Mouse (Mus musculus) limb, embryonic 11.5 days (tissue): Measurements from ENCODE around the gene Mthfd1l. TPM values are rescaled to one million over a fixed set of nuclear protein-coding genes. Genes with fewer than 3 reads are reported as not detected.

Experiments
- ATAC-seq: fragments of 200-750 bp; cut with Nextera tagmentation; 2 replicates; pipeline ENCODE4 v1.8.0; 2017; ENCODE audit warnings: low read depth; ENCODE audit not compliant: insufficient number of reproducible peaks, low FRiP score, low TSS enrichment
- DNase-seq: peaks from one replicate; pipeline ENCODE4 v3.0.0-alpha.2; 2015; ENCODE audit warnings: low spot score
- H3K27ac ChIP-seq: fragments of 300-500 bp; sonication (generic); replicated peaks from 2 replicates; pipeline ENCODE4 v1.5.1; 2014; ENCODE audit warnings: low read depth, mild to moderate bottlenecking, low read length
- H3K27me3 ChIP-seq: fragments of 300-500 bp; sonication (generic); 2 replicates; pipeline ENCODE4 v1.6.1; 2014; ENCODE audit warnings: mild to moderate bottlenecking, low read length, mixed read lengths; ENCODE audit not compliant: control insufficient read depth, insufficient read depth
- H3K36me3 ChIP-seq: fragments of 300-500 bp; sonication (generic); 2 replicates; pipeline ENCODE4 v1.6.1; 2014; ENCODE audit warnings: mild to moderate bottlenecking, low read length, moderate library complexity, mixed read lengths; ENCODE audit not compliant: control insufficient read depth, insufficient read depth
- H3K4me1 ChIP-seq: fragments of 300-500 bp; sonication (generic); 2 replicates; pipeline ENCODE4 v1.6.1; 2014; ENCODE audit warnings: low read length, mixed read lengths; ENCODE audit not compliant: control insufficient read depth, insufficient read depth
- H3K4me2 ChIP-seq: fragments of 300-500 bp; sonication (generic); 2 replicates; pipeline ENCODE4 v1.6.1; 2014; ENCODE audit warnings: low read depth, mild to moderate bottlenecking, moderate library complexity; ENCODE audit not compliant: severe bottlenecking
- H3K4me3 ChIP-seq: fragments of 300-500 bp; sonication (generic); 2 replicates; pipeline ENCODE4 v1.5.1; 2014; ENCODE audit warnings: low read depth, low read length
- H3K9ac ChIP-seq: fragments of 300-500 bp; sonication (generic); 2 replicates; pipeline ENCODE4 v1.6.1; 2014; ENCODE audit warnings: mild to moderate bottlenecking, low read length
- H3K9me3 ChIP-seq: fragments of 300-500 bp; sonication (generic); 2 replicates; pipeline ENCODE4 v1.6.1; 2016; ENCODE audit warnings: low read length; ENCODE audit not compliant: control insufficient read depth
- WGBS: fragments of 180-500 bp; shearing (Covaris S2); extraction: QIAGEN DNeasy Blood & Tissue Kit; methylation state at CpG from one replicate; pipeline ENCODE4 v1.1.7; 2014; 5-methylcytosine and 5-hydroxymethylcytosine counted together
- polyA plus RNA-seq: library from polyadenylated mRNA; unstranded; fragments of >200 nt; fragmentation: Nextera tagmentation; extraction: Ambion mirVana; gene quantifications from 2 replicates; pipeline ENCODE4 v1.2.1, GENCODE M21; 2014

The Mthfd1l gene
- polyA plus RNA-seq, 1 experiment from 2014 or later = 16.0 TPM

DNA sequence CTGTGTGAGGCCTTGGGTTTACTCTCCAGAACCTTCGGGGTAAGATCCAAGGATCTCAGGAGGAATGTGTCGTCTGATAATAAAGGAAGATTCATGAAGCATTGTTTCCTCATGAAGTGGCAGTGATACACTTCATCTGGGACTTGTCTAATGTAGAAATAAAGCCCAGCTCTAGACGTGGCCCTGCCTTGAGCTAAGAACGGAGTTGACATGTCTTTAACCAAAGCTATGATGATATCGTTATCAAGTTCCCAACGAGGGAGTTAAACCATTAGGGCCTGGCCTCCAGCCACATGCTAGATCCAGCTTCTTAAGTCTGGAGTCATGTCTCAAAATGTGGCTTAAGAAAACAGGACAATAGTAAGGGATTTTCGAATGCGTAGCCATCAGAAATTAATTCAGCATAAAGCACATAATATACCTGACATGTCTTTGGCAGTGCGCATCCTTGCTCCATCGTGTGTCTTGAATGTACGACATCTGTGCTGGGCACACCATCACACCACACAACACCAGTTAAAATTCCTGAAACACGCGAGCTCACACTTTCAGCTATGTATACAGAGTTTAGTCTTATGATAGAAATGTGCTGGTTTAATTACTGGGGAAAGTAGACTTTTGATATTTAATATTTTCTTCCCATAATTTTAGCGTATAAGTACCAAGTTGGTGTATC lies 49.8 kb downstream of the Mthfd1l start:
- WGBS = 90% methylated on average over 14 of the region's 14 CpGs
- H3K4me2 ChIP-seq = no peak overlapping the region
- DNase-seq (no peak), ATAC-seq (no peak)
- no peaks in the 10 kb centered on the region; the same call in 1 of the 2 replicates for H3K36me3 ChIP-seq
- no peak overlapping the region for H3K9ac ChIP-seq
- no peaks in the 10 kb centered on the region for H3K27me3 ChIP-seq
- no peaks in the 10 kb centered on the region for H3K9me3 ChIP-seq
- no peak overlapping the region for H3K27ac ChIP-seq
- H3K4me1 ChIP-seq = no peaks in the 10 kb centered on the region
- H3K4me3 ChIP-seq = no peak overlapping the region

DNA sequence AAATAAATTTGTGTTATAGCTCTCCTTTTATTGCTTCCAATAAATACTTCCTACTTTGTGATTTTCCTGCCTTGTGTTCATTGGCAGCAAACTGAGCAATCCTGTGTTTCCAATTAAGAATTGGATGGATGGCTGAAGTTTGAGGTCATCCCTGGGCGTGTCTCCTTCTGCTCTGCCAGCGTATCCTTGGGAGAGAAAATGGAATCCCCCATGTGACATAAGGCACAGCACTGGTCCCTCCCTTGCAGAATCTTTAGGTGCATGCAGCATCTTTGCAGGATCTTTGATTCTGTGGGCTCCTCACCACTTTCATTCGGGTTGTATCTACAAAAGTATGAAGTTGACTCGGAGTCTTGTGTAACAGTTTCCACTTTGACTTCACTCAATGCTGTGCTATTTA lies 53.7 kb downstream of the Mthfd1l start:
- H3K27me3 ChIP-seq = no peaks in the 10 kb centered on the region
- H3K9ac ChIP-seq = no peak overlapping the region
- no peak overlapping the region for H3K27ac ChIP-seq
- no peak for ATAC-seq
- 92% methylated on average over 4 of the region's 4 CpGs for WGBS
- H3K36me3 ChIP-seq = peaks cover 2% of the 10 kb centered on the region; the same call in 1 of the 2 replicates
- DNase-seq = no peak
- H3K4me3 ChIP-seq = no peak overlapping the region
- H3K4me2 ChIP-seq = no peak overlapping the region
- H3K9me3 ChIP-seq = no peaks in the 10 kb centered on the region
- no peaks in the 10 kb centered on the region for H3K4me1 ChIP-seq

DNA sequence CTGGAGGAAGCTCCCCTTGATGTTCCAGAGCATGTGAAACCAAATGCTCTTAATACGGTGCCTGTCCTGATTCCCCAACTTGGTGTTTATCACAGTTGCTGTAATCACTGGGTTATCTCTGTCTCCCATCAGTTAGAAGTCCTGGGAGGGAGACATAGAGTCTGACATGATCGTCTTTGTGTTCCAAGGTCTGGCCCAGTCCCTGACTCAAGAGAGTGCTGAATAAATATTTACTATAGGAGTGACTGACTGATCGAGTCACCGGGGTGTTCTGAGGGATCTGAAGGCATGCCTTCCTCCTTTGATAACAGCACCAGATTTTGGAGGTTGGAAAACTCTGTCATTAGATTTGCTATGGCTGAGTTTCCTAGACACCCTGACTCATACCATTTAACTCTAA lies 54.5 kb downstream of the Mthfd1l start:
- WGBS = 49% methylated on average over 4 of the region's 4 CpGs
- Histone ChIP-seq H3K36me3 (peaks cover 2% of the 10 kb centered on the region; the same call in 1 of the 2 replicates), H3K9me3 (no peaks in the 10 kb centered on the region), H3K4me2 (no peak overlapping the region), H3K27me3 (no peaks in the 10 kb centered on the region), H3K4me3 (no peak overlapping the region), H3K9ac (no peak overlapping the region), H3K27ac (no peak overlapping the region), H3K4me1 (no peaks in the 10 kb centered on the region)
- DNase-seq = no peak
- no peak for ATAC-seq

DNA sequence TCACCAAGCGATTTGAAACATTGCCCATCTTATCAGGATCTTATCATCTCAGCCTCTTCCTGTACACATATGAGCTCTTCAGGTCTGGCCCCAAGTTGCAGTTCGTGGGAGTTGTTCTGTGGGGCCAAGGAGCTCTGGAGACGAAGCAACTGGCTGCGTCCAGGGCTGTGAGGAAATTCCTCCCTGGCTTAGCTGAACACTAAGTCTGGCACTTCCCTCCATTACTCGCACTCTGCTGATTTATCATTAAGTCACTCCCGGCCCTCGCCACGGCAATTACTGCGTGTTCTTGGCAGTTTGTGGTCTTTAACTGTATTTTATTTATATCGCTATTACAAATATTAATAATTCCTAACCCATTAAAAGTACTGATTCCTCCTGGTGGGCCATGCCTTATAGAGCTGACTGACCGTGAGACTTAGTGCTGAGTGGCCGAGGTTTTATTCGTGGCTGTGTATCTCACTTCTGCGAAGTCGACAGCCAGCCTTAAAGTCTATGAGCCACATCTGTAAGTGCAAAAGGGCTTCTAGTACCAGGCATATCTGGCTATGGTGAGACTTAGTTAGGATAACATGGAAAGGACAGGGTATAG lies 56.0 kb downstream of the Mthfd1l start:
- Histone ChIP-seq H3K27ac (no peak overlapping the region), H3K9me3 (no peaks in the 10 kb centered on the region), H3K4me1 (no peaks in the 10 kb centered on the region), H3K27me3 (no peaks in the 10 kb centered on the region), H3K9ac (no peak overlapping the region), H3K4me3 (no peak overlapping the region), H3K4me2 (no peak overlapping the region), H3K36me3 (peaks cover 2% of the 10 kb centered on the region; the same call in 1 of the 2 replicates)
- ATAC-seq (no peak), DNase-seq (no peak)
- WGBS = 89% methylated on average over 15 of the region's 15 CpGs

DNA sequence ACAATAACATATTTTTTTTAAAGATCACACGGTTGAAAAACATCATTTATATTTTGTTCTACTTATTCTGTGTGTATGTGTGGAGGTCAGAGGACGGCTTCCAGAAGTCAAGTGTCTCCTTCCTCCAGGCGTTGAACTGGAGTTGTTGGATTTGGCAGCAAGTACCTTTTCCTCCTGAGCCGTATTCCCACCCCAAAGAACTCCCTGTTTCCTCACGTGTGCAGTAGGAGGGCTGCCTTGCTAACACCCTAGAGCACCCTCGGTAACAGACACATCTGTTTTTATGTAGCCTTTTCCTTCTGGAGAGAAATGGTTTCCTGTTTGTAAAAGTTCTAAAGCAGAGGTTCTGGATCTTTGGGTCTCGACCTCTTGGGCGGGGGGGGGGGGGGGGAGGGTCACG lies 60.8 kb downstream of the Mthfd1l start:
- no peaks in the 10 kb centered on the region for H3K9me3 ChIP-seq
- 78% methylated on average over 9 of the region's 9 CpGs for WGBS
- H3K4me1 ChIP-seq = no peaks in the 10 kb centered on the region
- peaks cover 4% of the 10 kb centered on the region for H3K36me3 ChIP-seq
- ATAC-seq (no peak), DNase-seq (no peak)
- no peak overlapping the region for H3K4me3 ChIP-seq
- H3K4me2 ChIP-seq = no peak overlapping the region
- H3K27ac ChIP-seq = no peak overlapping the region
- H3K9ac ChIP-seq = no peak overlapping the region
- H3K27me3 ChIP-seq = no peaks in the 10 kb centered on the region

DNA sequence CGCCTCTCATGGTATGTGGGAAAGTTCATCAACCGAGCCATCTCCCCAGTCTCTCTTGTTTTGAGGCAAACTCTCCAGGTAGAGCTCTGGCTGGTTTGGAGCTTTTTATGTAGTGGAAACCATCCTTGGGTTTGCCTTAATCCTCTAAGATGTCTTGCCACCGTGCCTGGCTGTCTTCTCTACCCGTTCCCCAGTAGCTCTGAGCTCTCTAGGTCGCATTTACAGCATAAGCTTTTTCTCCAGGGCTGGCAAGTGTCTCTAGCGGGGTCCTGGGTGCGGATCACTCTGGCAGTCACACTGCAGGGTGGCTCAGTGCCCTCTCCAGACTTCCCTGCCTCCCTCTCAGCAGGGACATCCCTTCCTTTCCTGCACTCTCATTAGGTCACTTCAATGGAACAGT lies 63.6 kb downstream of the Mthfd1l start:
- H3K4me1 ChIP-seq = no peaks in the 10 kb centered on the region
- H3K9me3 ChIP-seq = no peaks in the 10 kb centered on the region
- H3K4me2 ChIP-seq = no peak overlapping the region
- DNase-seq (no peak), ATAC-seq (no peak)
- H3K27ac ChIP-seq = no peak overlapping the region
- H3K4me3 ChIP-seq = no peak overlapping the region
- no peak overlapping the region for H3K9ac ChIP-seq
- no peaks in the 10 kb centered on the region for H3K27me3 ChIP-seq
- H3K36me3 ChIP-seq = peaks cover 3% of the 10 kb centered on the region
- WGBS = 93% methylated on average over 7 of the region's 7 CpGs

DNA sequence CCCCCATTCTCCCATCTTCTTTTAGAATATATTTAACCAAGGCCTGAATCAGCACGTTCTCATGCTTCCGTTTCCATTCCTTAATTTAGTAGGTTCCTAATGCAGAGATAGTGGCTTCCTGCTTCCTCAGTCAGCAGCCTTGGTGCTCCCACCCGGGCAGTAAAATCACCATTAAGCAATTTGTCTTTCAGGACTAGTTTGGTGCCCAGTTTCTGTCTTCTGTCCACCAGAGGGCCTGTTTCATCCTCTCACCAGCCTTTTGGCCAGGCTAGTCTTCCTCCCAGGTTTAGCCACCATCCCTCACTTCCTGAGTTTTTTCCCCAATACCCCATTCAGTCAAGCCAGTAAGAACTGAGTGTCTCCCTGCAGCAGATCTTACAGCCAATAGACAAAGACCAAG lies 64.1 kb downstream of the Mthfd1l start:
- Histone ChIP-seq H3K27ac (no peak overlapping the region), H3K27me3 (no peaks in the 10 kb centered on the region), H3K9me3 (no peaks in the 10 kb centered on the region), H3K4me3 (no peak overlapping the region), H3K4me2 (no peak overlapping the region), H3K9ac (no peak overlapping the region), H3K4me1 (no peaks in the 10 kb centered on the region), H3K36me3 (peaks cover 2% of the 10 kb centered on the region)
- ATAC-seq (no peak), DNase-seq (no peak)
- 72% methylated on average over 3 of the region's 3 CpGs for WGBS

DNA sequence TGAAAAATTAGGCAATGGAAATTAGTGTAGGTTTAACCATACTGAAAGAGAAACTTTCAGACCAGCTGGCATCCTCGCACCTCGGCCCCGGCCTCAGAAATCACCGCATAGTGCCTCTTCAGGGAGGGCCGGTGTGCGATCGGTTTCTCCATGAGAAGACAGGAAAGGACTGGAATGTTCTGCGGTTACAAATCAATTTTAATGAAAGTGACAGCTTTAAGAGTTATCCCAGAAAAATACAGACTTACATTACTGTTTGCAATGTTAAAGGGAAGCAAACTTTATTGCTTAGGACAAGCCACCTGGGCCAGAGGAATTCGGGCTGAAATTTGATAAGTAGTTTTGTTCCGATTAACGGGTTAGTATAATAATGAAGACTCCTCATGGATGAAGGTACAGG lies 65.7 kb downstream of the Mthfd1l start:
- Histone ChIP-seq H3K27me3 (no peaks in the 10 kb centered on the region), H3K4me3 (no peak overlapping the region), H3K4me2 (no peak overlapping the region), H3K9ac (no peak overlapping the region), H3K36me3 (peaks cover 2% of the 10 kb centered on the region), H3K4me1 (no peaks in the 10 kb centered on the region), H3K27ac (no peak overlapping the region), H3K9me3 (no peaks in the 10 kb centered on the region)
- ATAC-seq = no peak
- 81% methylated on average over 11 of the region's 11 CpGs for WGBS
- DNase-seq = no peak
